Mouse (Mus musculus) frontal cortex, postnatal 25 days (tissue): ENCODE measurements around the gene Nxph4.

ENCODE experiments used
- DNase-seq, 2 experiments: peaks; one replicate each; pipeline ENCODE4 v3.0.0; 2022; ENCODE audit warnings: low spot score in 2 of 2

Gene Nxph4

GRCm38 (mm10) chr10:127490160-127491127 lies 43.9 kb downstream of the Nxph4 start:
- DNase-seq = no peak

DNA sequence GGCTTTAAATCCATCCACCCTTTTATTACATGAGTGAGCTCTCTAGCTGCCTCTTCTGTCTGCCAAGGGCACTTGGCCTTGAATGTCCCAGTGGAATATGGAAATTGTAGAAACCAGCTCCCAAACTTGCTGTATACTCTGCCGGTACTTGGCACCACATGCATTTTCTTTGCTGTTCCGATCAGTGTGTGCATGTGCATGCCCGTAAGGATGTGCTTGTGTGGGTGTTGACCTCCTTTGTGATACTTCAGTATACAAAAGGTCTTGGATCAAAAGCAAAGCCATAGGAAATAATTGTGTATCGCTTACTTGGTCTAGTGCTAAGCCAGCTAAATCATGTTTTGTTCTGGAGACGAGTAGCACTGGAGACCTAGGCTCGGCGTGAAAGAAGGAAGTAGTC lies 45.5 kb downstream of the Nxph4 start:
- DNase-seq = no peak

GRCm38 (mm10) chr10:127485235-127485634 lies 49.1 kb downstream of the Nxph4 start:
- no peak for DNase-seq

DNA sequence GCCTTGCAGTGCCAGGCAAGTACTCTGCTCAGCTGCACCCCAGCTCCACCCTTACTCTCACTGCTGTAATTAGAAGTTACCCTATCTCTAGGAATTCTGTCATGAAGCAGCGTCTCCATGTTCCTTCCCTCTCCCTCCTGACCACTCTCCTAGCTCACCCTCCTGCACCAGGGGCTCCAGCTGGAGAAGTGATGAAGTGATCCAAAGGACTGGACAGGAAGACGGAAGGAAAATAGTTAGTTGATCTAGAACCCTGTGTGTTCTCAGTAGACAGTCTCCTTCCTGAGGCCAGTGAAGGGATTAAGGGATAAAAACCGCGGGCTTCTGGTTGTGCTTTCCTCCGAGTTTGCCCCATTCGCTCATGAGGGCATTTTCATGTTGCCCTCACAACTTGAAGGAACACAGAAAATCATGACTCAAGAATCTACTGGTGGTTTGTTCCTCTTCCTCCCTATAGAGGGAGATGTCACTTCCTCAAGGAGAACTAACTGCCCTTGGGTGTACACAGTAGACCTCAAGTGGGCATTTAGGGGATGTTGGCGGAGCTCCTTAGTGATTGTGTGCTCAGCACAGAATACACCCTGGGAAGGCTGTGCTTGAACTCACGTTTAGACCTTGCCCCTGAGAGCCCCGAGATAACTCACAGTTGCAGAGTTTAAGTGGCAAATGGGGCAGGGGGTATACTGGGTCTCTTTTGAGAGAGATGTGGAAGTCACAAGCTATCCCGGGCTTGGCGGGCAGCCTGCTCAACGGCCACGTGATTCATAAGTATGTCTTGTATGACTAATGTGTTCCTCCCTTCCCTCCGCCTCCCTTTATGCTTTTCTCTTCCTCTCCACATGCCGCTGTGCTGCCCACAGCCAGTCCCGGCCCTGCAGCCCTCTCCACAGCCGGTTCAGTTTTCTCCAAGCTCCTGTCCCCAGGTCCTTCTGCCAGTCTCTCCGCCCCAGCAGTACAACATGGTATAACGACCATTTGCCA lies 53.2 kb downstream of the Nxph4 start:
- peak in 1 of 2 experiments; percentile 35 for DNase-seq

DNA sequence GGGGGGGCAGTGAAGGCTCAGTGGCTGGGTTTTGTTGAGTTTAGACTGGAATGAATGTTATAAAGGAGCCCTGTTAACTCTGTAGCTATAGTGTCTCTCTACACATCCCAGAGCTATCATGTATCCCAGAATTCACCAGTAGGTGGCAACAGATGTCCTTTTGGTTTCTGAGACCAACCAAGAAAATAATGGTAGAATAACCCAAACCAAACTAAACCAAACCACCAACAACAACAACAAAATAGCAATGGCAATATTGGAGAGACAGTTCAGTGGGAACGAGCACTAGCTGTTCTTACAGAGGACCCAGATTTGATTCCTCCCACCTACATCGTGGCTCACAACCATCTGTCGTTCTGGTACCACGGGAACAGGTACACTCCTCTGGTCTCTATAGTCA lies 55.2 kb downstream of the Nxph4 start:
- no peak for DNase-seq

GRCm38 (mm10) chr10:127477301-127477700 lies 57.1 kb downstream of the Nxph4 start:
- DNase-seq = no peak

DNA sequence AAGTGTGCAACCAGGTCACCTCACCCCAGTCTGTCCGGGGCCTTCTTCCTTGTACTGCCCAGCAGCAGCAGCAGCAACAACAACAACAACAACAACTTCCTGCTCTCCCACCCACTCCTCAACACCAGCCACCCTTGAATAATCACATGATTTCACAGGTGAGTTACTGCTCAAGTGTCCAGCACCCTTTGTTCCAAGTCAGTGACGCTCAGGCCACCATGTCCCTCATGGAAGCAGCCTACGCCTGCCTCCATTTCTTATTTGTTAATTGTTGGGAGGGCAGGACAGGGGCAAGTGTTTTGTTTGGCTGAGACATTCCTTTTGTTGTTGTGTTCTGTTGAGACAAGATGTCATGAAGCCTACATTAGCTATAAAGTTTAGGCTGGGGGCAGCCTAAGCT lies 57.8 kb downstream of the Nxph4 start:
- no peak for DNase-seq
